Comparison of ENCODE assay signal across 23 mouse cellular contexts in the genomic region with DNA sequence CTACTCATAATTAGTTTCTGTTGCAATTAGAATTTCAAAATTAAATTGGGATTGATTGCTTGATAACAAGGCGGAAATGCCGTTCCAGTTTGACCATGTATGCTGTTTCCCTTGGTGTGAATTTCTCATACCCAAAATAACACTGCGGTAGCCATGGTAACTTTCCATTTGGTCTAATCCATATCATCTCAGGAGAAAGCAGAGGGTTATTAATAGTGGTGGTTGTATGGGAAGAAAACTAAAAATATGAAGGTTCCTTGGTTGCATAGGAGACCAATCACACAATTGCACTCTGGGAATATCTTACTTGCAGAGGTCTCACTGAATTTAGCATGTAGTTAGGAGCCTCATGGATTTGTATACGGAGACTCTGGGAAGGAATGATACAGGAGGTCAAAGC.
"Had no signal": no experiment of that assay in that cellular context is flagged by ENCODE, and none has a peak within 500 bp of the region (broad histone marks: within the 10 kb centered on the region; RNA-seq: fewer than 3 reads in every experiment).

No protein-coding gene starts in this region.

- H3K36me3 ChIP-seq: kidney, embryonic 15.5 days; limb, embryonic 12.5 days; limb, embryonic 15.5 days; midbrain, embryonic 10.5 days; midbrain, embryonic 13.5 days had no signal

- H3K27me3 ChIP-seq: kidney, embryonic 15.5 days; limb, embryonic 12.5 days; limb, embryonic 15.5 days; midbrain, embryonic 13.5 days had no signal

- H3K9ac ChIP-seq: kidney, embryonic 15.5 days; limb, embryonic 12.5 days; limb, embryonic 15.5 days; liver, embryonic 14.5 days; liver, postnatal 0 days; lung, embryonic 14.5 days; midbrain, embryonic 13.5 days had no signal

- DNase-seq: kidney, postnatal 10 days; kidney, postnatal 4 days; left cerebral cortex, postnatal 4 days; liver, postnatal 0 days; lung, embryonic 14.5 days; right cerebral cortex, adult 18-20 months; right cerebral cortex, postnatal 14 days; right cerebral cortex, postnatal 4 days; thymus, adult 2 months; thymus, postnatal 14 days; thymus, postnatal 4 days had no signal

- H3K4me3 ChIP-seq: kidney, embryonic 15.5 days; limb, embryonic 12.5 days; limb, embryonic 15.5 days; megakaryocyte, embryonic 14.5 days; midbrain, embryonic 10.5 days; midbrain, embryonic 13.5 days had no signal

- H3K9me3 ChIP-seq: kidney, embryonic 15.5 days; limb, embryonic 12.5 days; limb, embryonic 15.5 days; megakaryocyte, embryonic 14.5 days; midbrain, embryonic 10.5 days; midbrain, embryonic 13.5 days had no signal

- ATAC-seq: liver, postnatal 0 days; lung, postnatal 0 days; midbrain, embryonic 13.5 days; midbrain, embryonic 16.5 days had no signal

- H3K27ac ChIP-seq: kidney, embryonic 15.5 days; limb, embryonic 12.5 days; limb, embryonic 15.5 days; liver, embryonic 14.5 days; macrophage; midbrain, embryonic 10.5 days; midbrain, embryonic 13.5 days; stomach, postnatal 0 days had no signal

- H3K4me2 ChIP-seq: kidney, embryonic 15.5 days; limb, embryonic 12.5 days; limb, embryonic 15.5 days; liver, embryonic 11.5 days; lung, embryonic 14.5 days; midbrain, embryonic 13.5 days had no signal
